Mouse (Mus musculus): ENCODE measurements around the gene Ccdc144b. TPM values are rescaled to one million over a fixed set of nuclear protein-coding genes. Genes with fewer than 3 reads are reported as not detected.

Gene Ccdc144b
- polyA plus RNA-seq, 1 experiment from 2014 or later = not detected

DNA sequence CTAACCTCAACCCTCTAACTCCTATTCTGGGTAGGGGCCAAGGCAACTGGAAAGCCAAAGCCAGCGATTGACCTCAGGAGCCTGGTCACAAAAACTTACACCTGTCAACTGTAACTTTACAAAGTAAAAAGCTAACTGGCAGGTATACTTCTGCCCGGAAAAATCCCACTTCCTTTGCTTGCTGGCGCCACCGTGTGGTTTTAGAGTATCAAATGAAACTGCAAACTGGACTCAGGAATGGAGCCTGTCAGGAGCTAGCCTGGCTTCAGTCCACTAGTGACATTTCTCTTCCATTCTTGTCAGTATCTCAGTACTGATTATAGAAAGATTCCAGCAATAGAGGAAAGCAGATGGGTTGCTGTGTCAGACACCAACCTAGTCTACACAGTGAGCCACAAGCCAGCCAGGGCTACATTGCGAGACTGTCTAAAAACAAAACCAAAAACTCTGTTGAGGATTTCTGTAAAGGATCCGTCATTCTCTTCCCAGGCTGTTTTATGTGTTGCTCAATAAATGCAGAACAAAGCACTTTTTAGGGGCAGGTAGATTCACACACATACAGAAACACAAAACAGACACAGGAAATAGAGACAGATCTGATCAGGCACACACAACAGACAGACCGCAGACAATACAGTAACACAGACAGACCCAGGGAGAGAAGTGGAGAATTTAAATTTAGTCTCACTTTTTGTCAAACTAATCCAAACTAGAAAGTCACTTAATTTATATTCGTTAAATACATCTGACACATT, 6.9 kb upstream of the Ccdc144b start:
- ATAC-seq (replicated peaks; ENCODE audit: low FRiP score) = no peak

DNA sequence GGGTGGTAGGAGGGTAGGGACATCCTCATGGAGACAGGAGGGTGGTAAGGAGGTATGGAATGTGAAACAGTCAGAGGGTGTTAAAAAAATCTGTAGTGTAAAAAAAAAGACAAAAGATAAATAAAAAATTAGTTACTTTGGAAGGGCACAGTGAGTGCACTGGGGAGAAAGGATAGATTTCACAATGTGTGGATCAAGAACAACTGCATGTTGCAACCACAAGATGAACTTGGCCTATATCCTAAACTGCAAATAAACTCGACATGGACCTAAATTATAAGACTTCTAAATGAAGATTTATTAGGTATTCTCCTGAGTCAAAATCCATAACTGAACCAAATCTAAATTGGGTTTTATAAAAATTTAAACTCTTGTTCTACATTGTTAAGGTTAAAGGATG, 4.2 kb downstream of the Ccdc144b start:
- ATAC-seq (replicated peaks; ENCODE audit: low FRiP score) (no peak), DNase-seq (ENCODE audit: low spot score) (no peak)
- WGBS = 59% methylated on average over 1 of the region's 1 CpGs
- Histone ChIP-seq H3K9me3 (ENCODE audit: control insufficient read depth, low read length) (no peaks in the 10 kb centered on the region), H3K4me3 (ENCODE audit: low read depth, low read length) (no peak overlapping the region), H3K4me1 (replicated peaks; ENCODE audit: control insufficient read depth, insufficient read depth, low read length) (no peaks in the 10 kb centered on the region), H3K9ac (ENCODE audit: low read depth, low read length) (no peak overlapping the region), H3K27ac (ENCODE audit: low read depth, low read length) (no peak overlapping the region), H3K27me3 (replicated peaks; ENCODE audit: control insufficient read depth, insufficient read depth, low read length) (no peaks in the 10 kb centered on the region), H3K36me3 (ENCODE audit: control insufficient read depth, insufficient read depth, low read length) (no peaks in the 10 kb centered on the region), H3K4me2 (no peak overlapping the region)

More for the DNA sequence above, 6.9 kb upstream of the Ccdc144b start:
- H3K4me3 ChIP-seq (ENCODE audit: low read depth, low read length) = no peak overlapping the region
- WGBS = 30% methylated on average over 8 of the region's 8 CpGs
- H3K36me3 ChIP-seq (ENCODE audit: control insufficient read depth, insufficient read depth, low read length) = no peaks in the 10 kb centered on the region
- no peak for DNase-seq (ENCODE audit: low spot score)
- H3K27me3 ChIP-seq (replicated peaks; ENCODE audit: control insufficient read depth, insufficient read depth, low read length) = no peaks in the 10 kb centered on the region
- no peaks in the 10 kb centered on the region for H3K9me3 ChIP-seq (ENCODE audit: control insufficient read depth, low read length)
- H3K4me2 ChIP-seq = no peak overlapping the region
- no peak overlapping the region for H3K27ac ChIP-seq (ENCODE audit: low read depth, low read length)
- H3K4me1 ChIP-seq (replicated peaks; ENCODE audit: control insufficient read depth, insufficient read depth, low read length) = no peaks in the 10 kb centered on the region
- no peak overlapping the region for H3K9ac ChIP-seq (ENCODE audit: low read depth, low read length)

DNA sequence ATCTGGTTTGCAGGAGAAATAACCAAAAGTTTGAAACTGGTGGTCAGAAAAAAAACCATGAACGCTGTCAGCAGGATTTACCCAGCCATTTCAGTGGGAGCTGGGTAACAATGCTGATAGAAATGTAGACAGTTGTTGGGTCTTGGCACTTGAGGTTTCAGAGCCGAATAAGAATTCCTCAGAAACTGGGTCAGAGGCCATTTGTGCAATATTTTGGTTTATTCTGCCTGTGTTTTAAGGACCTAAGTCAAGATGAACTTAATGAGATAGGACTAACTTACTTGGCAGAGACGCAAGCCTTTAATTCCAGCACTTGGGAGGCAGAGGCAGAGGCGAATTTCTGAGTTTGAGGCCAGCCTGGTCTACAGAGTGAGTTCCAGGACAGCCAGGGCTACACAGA, 8.3 kb downstream of the Ccdc144b start:
- no peak overlapping the region for H3K9ac ChIP-seq (ENCODE audit: low read depth, low read length)
- no peak overlapping the region for H3K4me2 ChIP-seq
- no peak overlapping the region for H3K27ac ChIP-seq (ENCODE audit: low read depth, low read length)
- no peaks in the 10 kb centered on the region for H3K27me3 ChIP-seq (replicated peaks; ENCODE audit: control insufficient read depth, insufficient read depth, low read length)
- no peaks in the 10 kb centered on the region for H3K4me1 ChIP-seq (replicated peaks; ENCODE audit: control insufficient read depth, insufficient read depth, low read length)
- no peaks in the 10 kb centered on the region for H3K36me3 ChIP-seq (ENCODE audit: control insufficient read depth, insufficient read depth, low read length)
- no peak for DNase-seq (ENCODE audit: low spot score)
- no peak overlapping the region for H3K4me3 ChIP-seq (ENCODE audit: low read depth, low read length)
- ATAC-seq (replicated peaks; ENCODE audit: low FRiP score) = no peak
- H3K9me3 ChIP-seq (ENCODE audit: control insufficient read depth, low read length) = no peaks in the 10 kb centered on the region
- 70% methylated on average over 4 of the region's 4 CpGs for WGBS

DNA sequence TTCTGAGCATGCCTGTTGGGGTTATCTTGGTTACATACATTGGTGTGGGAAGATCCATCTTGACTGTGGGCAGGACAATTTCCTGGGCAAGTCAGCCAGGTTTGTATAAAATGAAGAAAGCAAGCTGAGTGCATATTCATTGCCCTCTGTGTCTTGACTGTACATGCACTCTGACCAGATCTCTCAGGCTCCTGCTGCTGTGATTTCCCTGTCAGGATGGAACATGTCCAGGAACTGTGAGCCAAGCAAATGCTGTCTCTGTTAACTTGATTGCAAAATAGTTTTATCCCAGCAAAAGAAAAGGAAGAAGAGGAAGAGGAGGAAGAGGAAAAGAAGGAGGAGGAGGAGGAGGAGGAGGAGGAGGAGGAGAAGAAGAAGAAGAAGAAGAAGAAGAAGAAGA, 8.8 kb downstream of the Ccdc144b start:
- H3K4me3 ChIP-seq (ENCODE audit: low read depth, low read length) = no peak overlapping the region
- H3K9me3 ChIP-seq (ENCODE audit: control insufficient read depth, low read length) = no peaks in the 10 kb centered on the region
- H3K27me3 ChIP-seq (replicated peaks; ENCODE audit: control insufficient read depth, insufficient read depth, low read length) = no peaks in the 10 kb centered on the region
- no peak overlapping the region for H3K4me2 ChIP-seq
- no peak overlapping the region for H3K9ac ChIP-seq (ENCODE audit: low read depth, low read length)
- no peak for DNase-seq (ENCODE audit: low spot score)
- H3K36me3 ChIP-seq (ENCODE audit: control insufficient read depth, insufficient read depth, low read length) = no peaks in the 10 kb centered on the region
- no peak for ATAC-seq (replicated peaks; ENCODE audit: low FRiP score)
- no peaks in the 10 kb centered on the region for H3K4me1 ChIP-seq (replicated peaks; ENCODE audit: control insufficient read depth, insufficient read depth, low read length)
- H3K27ac ChIP-seq (ENCODE audit: low read depth, low read length) = no peak overlapping the region

DNA sequence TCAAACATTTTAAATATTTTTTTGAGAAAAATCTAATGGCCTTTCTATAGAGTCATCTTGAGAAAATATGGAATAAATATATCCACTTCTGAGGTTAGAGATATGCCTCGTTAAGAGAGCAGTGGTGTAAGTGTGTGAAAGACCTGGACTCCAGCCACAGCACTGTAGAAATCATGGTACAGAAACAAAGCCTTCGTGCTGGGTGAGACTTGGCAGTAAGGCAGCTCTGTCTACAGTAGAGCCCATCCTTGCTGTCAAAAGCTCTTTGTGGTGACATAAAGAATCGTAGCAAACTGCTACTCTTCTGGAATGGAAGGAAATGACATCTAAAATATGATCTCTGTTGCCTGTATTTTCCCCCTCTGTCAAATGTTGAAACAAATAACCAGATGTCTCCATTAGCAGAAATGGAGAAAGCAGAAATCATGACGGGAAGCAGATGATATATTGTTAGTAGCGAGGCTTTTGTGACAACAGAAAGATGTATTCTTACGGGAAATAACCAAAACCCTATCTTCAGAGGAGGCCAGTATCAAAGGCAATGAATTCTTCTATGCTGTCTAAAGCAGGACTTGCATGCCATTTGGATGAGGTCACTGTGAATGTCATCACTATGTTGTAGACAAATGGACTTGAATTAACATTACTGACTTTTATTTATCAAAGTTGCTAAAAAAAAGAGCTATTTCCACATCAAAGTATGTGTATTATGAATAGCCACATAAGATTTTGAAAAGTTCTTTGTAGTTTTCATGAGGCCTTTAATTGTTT, 21.4 kb downstream of the Ccdc144b start:
- Histone ChIP-seq H3K27me3 (replicated peaks; ENCODE audit: control insufficient read depth, insufficient read depth, low read length) (no peaks in the 10 kb centered on the region), H3K4me2 (no peak overlapping the region), H3K36me3 (ENCODE audit: control insufficient read depth, insufficient read depth, low read length) (no peaks in the 10 kb centered on the region), H3K9ac (ENCODE audit: low read depth, low read length) (no peak overlapping the region), H3K9me3 (ENCODE audit: control insufficient read depth, low read length) (no peaks in the 10 kb centered on the region), H3K4me1 (replicated peaks; ENCODE audit: control insufficient read depth, insufficient read depth, low read length) (no peaks in the 10 kb centered on the region), H3K4me3 (ENCODE audit: low read depth, low read length) (no peak overlapping the region), H3K27ac (ENCODE audit: low read depth, low read length) (no peak overlapping the region)
- WGBS = 63% methylated on average over 6 of the region's 6 CpGs
- ATAC-seq (replicated peaks; ENCODE audit: low FRiP score) (no peak), DNase-seq (ENCODE audit: low spot score) (no peak)

DNA sequence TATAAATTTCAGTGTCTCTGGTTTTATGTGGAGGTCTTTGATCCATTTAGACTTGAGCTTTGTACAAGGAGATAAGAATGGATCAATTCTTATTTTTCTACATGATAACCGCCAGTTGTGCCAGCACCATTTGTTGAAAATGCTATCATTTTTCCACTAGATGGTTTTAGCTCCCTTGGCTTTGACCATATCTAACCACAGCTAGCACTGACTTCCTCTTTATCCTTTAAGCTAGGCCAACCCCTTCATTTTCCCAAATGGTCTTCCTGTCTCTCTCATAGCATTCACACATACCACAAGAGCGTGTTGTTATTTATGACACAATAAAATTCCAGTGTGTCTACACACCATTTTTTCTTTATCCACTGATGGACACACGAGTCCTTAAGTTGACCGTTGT, 23.4 kb downstream of the Ccdc144b start:
- Histone ChIP-seq H3K4me2 (no peak overlapping the region), H3K4me3 (ENCODE audit: low read depth, low read length) (no peak overlapping the region), H3K9ac (ENCODE audit: low read depth, low read length) (no peak overlapping the region), H3K4me1 (replicated peaks; ENCODE audit: control insufficient read depth, insufficient read depth, low read length) (no peaks in the 10 kb centered on the region), H3K27ac (ENCODE audit: low read depth, low read length) (no peak overlapping the region), H3K36me3 (ENCODE audit: control insufficient read depth, insufficient read depth, low read length) (no peaks in the 10 kb centered on the region), H3K27me3 (replicated peaks; ENCODE audit: control insufficient read depth, insufficient read depth, low read length) (no peaks in the 10 kb centered on the region), H3K9me3 (ENCODE audit: control insufficient read depth, low read length) (no peaks in the 10 kb centered on the region)
- 72% methylated on average over 4 of the region's 4 CpGs for WGBS
- DNase-seq (ENCODE audit: low spot score) = no peak
- ATAC-seq (replicated peaks; ENCODE audit: low FRiP score) = no peak

DNA sequence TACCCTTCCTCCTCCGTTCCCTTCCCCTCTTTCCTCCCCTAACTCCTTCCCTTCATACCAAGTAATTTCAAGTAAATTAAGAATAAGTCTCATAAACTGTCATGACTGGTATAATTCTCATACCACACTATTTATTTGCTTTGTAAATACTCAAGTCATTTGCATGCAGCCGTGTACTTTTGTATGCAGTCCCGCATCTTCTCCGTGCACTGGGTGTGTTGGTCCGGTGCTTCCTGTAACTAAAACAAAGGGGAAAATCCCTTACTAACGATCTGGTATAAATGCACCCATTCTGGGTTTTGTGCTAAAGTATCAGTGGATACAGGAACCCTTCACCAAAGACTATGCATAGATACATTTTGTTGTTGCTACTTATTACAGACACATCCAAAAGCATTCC, 27.6 kb downstream of the Ccdc144b start:
- DNase-seq (ENCODE audit: low spot score) (no peak), ATAC-seq (replicated peaks; ENCODE audit: low FRiP score) (no peak)
- Histone ChIP-seq H3K4me3 (ENCODE audit: low read depth, low read length) (no peak overlapping the region), H3K4me2 (no peak overlapping the region), H3K36me3 (ENCODE audit: control insufficient read depth, insufficient read depth, low read length) (no peaks in the 10 kb centered on the region), H3K9ac (ENCODE audit: low read depth, low read length) (no peak overlapping the region), H3K27ac (ENCODE audit: low read depth, low read length) (no peak overlapping the region), H3K27me3 (replicated peaks; ENCODE audit: control insufficient read depth, insufficient read depth, low read length) (no peaks in the 10 kb centered on the region), H3K4me1 (replicated peaks; ENCODE audit: control insufficient read depth, insufficient read depth, low read length) (no peaks in the 10 kb centered on the region), H3K9me3 (ENCODE audit: control insufficient read depth, low read length) (no peaks in the 10 kb centered on the region)
- 80% methylated on average over 6 of the region's 6 CpGs for WGBS

DNA sequence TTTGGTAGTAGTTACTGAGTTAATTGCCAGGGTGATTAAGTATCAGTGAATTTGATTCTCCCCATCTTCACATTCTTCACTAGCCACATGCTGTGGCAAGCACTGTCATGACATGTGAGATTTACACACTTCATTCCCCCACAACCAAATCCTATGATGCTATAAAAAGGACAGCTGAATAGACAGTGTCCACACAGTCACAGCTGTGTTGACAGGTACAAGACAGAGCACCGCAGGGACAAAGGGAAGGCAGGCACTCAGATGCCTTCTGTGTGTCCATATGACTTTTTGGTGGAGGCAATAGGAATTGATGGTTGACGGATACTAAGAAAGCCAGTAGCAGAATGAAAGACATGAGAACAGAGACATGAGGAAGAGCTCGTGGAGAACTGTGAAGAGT, 42.1 kb downstream of the Ccdc144b start:
- Histone ChIP-seq H3K27ac (ENCODE audit: low read depth, low read length) (no peak overlapping the region), H3K4me2 (no peak overlapping the region)

More for the DNA sequence above, 42.1 kb downstream of the Ccdc144b start:
- Histone ChIP-seq H3K36me3 (ENCODE audit: control insufficient read depth, insufficient read depth, low read length) (no peaks in the 10 kb centered on the region), H3K4me1 (replicated peaks; ENCODE audit: control insufficient read depth, insufficient read depth, low read length) (no peaks in the 10 kb centered on the region), H3K27me3 (replicated peaks; ENCODE audit: control insufficient read depth, insufficient read depth, low read length) (no peaks in the 10 kb centered on the region), H3K9ac (ENCODE audit: low read depth, low read length) (no peak overlapping the region), H3K9me3 (ENCODE audit: control insufficient read depth, low read length) (no peaks in the 10 kb centered on the region), H3K4me3 (ENCODE audit: low read depth, low read length) (no peak overlapping the region)
- no peak for ATAC-seq (replicated peaks; ENCODE audit: low FRiP score)
- DNase-seq (ENCODE audit: low spot score) = no peak
- 74% methylated on average over 3 of the region's 3 CpGs for WGBS
